Mouse (Mus musculus): ENCODE measurements at regions not wholly inside any gene's neighbourhood (a gene's known extent, or its start where the extent isn't known, plus 50 kb on each side); places are given as distances from the start of the nearest gene placed in this dataset.

GRCm38 (mm10) chr4:50291397-50291945 is 445.9 kb upstream of the Grin3a start:
- intact Hi-C loops (cut with DNase I) = no loop called here
- DNase-seq = no peak

DNA sequence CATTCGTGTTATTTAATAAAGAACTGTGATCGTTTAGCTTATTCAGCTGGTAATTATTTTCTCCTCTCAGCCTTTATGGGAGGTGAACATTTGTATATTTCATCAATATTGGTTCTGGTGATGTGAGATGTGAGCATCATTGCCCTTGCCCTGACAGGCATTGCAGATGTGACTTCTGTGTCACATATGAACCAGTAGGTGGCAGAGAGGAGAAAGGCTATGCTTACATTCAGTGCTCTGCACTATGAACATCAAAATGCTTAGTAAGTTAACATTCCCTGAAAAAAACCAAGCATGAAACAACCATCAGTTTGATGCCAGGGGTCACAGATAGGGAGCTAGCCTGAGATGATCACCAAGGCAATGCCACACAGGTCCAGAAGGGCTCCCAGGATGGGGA is 441.1 kb upstream of the Grin3a start:
- DNase-seq = no peak
- intact Hi-C loops (cut with DNase I) = no loop called here

- intact Hi-C loops (cut with DNase I) = no loop called here
- DNase-seq = no peak
Measured at GRCm38 (mm10) chr4:50259012-50259601, 413.6 kb upstream of the Grin3a start.

DNA sequence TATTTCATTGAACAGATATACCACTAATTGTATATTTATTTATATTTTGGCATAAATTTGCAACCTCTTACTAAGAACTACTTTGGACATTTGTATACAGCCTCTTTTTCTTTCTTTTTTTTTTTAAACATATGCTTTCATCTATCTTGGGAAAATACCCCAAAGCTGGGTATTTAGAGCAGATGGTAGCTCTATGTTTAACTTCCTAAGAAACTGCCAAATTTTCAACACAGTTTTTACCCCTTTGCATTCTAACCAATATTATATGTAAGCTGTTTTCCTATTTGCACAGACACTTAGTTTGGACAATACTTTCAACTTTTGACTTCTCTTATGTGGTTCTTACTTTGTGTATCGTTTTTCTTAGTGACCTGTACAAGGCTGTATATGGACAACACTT is 396.5 kb upstream of the Grin3a start:
- intact Hi-C loops (cut with DNase I) = no loop called here
- DNase-seq = no peak

DNA sequence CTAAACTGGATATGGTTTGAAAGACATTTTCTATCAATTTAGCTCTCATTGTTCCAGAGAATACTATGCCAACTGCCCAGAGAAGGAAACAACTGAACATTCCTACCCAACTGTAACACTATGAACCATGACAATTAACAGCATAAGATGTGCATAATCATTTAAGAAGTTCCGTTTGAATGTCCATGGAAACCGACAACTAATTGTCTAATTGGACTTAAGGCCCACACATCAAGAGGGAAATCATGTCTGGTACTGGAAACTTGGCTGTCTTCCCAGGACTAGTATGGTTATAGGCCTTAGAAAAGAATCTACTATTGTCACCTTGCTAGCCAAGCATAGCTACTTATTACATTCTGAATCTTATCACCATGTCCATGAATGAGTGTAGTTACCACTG is 395.4 kb upstream of the Grin3a start:
- DNase-seq = no peak
- intact Hi-C loops (cut with DNase I) = no loop called here

DNA sequence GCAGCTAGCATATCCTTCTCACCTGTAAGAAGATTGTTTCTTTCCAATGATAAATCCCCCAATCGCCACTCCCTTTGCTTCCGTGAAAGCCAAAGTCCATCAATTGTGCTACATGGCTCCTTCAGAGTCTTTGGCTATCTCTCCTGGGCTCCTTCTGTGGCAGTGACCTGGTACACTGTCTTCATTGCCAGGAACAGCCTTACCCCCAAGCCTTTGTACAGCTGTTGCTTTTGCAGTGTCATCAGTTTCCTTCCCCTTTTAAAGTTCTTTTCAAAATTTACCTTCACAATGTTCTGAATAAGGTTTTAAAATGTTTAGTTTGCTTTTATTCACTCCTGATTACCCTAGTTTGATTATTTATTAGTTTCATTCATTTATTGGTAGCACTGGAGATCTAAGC is 393.8 kb upstream of the Grin3a start:
- DNase-seq = no peak
- intact Hi-C loops (cut with DNase I) = no loop called here

- peak; percentile 2 for DNase-seq
- intact Hi-C loops (cut with DNase I) = no loop called here
Measured at GRCm38 (mm10) chr4:50235476-50235875, 389.9 kb upstream of the Grin3a start.

DNA sequence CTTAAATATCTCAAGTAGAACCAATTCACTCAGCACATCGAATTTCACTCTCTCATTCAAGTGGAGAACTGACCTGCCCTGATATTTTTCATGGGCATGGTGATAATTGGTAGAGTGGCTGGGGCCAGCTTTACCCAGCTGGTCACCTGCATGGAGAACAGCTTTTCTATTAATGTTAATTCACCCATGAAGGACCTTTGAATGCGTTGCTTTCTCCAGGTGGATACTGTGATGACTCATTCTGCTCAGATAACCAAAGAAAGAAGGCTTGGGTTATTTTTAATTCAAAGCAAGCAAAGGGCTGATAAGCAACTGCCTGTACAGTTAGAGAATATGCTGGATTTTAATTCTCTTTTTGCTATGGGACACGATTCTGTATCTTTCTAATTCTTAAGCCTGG is 357.8 kb upstream of the Grin3a start:
- intact Hi-C loops (cut with DNase I) = no loop called here
- DNase-seq = no peak

GRCm38 (mm10) chr4:50177196-50177595 is 331.7 kb upstream of the Grin3a start:
- no peak for DNase-seq
- intact Hi-C loops (cut with DNase I) = no loop called here

DNA sequence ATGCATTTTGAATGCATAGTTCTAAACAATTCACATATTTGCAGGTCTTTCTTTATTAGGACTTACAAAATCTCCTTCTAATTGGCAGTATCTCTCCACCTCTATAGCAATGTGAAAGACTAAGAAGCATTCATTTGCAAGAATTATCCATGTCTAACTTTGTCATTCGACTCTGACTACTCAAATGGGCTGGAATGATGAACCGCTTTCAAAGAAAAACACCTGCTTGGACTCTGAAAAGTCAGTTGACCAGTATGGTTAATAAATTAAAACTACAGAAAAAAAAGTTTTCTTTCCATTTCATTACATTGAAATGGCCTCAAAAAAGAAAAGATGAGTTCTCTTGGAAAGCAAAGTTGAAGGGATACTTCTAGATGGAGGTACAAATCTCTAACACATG is 331.1 kb upstream of the Grin3a start:
- intact Hi-C loops (cut with DNase I) = no loop called here
- no peak for DNase-seq

GRCm38 (mm10) chr4:50160893-50161292 is 315.3 kb upstream of the Grin3a start:
- intact Hi-C loops (cut with DNase I) = no loop called here
- DNase-seq = no peak

- intact Hi-C loops (cut with DNase I) = no loop called here
- no peak for DNase-seq
Measured at GRCm38 (mm10) chr4:50145926-50146325, 300.4 kb upstream of the Grin3a start.

DNA sequence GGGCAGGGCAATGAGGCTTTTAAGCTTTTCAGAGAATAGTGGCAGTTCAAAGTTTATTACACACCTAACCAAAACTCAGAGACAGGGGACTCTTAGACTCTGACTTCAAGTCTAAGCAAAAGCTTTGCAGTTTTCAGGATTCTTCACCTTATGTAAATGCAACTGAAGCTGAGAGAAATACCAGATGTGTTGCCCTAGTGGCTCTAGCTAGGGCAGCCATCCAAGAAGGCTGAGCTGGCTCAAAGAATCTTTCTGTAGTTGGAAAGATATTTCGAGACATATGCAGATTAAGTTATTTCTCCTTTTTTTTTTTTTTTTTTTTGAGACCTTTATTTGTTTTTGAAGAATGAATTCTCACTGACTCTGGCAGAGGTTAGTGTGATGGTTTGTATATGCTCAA is 284.7 kb upstream of the Grin3a start:
- intact Hi-C loops (cut with DNase I) = no loop called here
- no peak for DNase-seq

DNA sequence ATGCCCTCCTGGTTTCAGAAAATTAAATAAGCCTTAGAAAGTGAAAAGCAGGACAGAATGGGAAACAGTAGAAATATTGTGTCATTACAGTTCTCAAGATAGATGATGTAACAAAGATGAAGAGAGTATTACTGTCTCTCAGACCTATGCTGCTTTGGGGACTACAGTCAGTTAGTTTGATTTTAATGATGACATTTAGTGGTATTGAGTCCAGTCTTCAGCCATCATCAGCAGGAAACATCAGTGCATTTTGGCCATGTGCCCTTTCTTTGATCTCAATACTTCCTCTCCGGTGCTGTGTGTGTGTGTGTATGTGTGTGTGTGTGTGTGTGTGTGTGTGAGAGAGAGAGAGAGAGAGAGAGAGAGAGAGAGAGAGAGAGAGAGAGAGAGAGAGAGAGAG is 261.0 kb upstream of the Grin3a start:
- no peak for DNase-seq
- intact Hi-C loops (cut with DNase I) = no loop called here

DNA sequence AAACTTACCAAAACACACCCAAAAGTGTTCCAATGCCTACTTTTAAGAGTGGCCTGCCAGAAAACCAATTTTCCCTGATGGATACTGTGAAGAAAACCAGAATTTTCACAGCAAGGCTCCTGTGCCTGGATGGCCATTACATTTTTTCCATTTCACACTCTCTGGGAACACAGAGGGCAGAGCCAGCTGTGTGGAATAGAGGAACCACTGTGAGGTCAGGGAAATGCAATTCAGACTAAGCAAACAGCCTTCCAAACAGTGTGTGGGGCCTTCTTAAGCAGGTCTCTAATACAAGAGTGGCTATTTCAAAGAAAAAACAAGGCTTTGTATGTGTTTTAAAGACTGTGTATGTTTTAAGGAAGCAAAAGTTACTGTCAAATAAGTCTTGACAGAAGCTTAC is 242.3 kb upstream of the Grin3a start:
- intact Hi-C loops (cut with DNase I) = no loop called here
- DNase-seq = no peak

- intact Hi-C loops (cut with DNase I) = no loop called here
- no peak for DNase-seq
Measured at GRCm38 (mm10) chr4:50086676-50087075, 241.1 kb upstream of the Grin3a start.

- intact Hi-C loops (cut with DNase I) = no loop called here
- DNase-seq = no peak
Measured at GRCm38 (mm10) chr4:50055519-50055918, 210.0 kb upstream of the Grin3a start.

GRCm38 (mm10) chr4:50041476-50041875 is 195.9 kb upstream of the Grin3a start:
- DNase-seq = no peak

DNA sequence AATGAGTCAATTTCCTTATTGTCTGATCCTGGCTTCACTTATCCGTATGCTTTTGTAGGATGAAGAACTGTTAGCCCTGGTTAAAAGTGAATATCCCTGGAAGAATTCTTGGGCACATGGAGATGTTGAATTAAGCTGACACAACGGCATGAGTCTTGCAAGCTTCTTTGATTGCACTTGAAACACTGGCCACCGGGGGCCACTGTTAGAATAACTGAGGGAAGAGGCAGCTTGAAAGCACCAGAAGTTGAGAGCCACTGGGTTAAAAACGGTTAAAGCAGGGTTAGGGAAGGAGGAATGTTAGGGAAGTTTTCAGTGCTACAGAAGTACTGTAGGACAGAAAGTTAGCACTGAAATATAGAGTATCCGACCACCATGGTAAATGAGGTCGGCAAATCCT is 190.5 kb upstream of the Grin3a start:
- DNase-seq = peak; percentile 21
- intact Hi-C loops (cut with DNase I) = no loop called here

More at GRCm38 (mm10) chr4:50041476-50041875, 195.9 kb upstream of the Grin3a start:
- intact Hi-C loops (cut with DNase I) = no loop called here

- DNase-seq = no peak
- intact Hi-C loops (cut with DNase I) = no loop called here
Measured at GRCm38 (mm10) chr4:50025356-50025755, 179.8 kb upstream of the Grin3a start.
